Mouse (Mus musculus) T-helper 17 cell (primary cell): Measurements from ENCODE around the gene Dnajb14.

ENCODE experiments used
- in situ Hi-C, 2 experiments: fragments of 300-600 bp; cut with MboI, MseI; formaldehyde crosslinking; loops; 1 replicate in 1 of 2; 2 replicates in 1 of 2; pipeline ENCODE4 v1.15.1; 2025; ENCODE audit warnings: high pct_unique_total_duplicates in 2 of 2

Dnajb14 gene

DNA sequence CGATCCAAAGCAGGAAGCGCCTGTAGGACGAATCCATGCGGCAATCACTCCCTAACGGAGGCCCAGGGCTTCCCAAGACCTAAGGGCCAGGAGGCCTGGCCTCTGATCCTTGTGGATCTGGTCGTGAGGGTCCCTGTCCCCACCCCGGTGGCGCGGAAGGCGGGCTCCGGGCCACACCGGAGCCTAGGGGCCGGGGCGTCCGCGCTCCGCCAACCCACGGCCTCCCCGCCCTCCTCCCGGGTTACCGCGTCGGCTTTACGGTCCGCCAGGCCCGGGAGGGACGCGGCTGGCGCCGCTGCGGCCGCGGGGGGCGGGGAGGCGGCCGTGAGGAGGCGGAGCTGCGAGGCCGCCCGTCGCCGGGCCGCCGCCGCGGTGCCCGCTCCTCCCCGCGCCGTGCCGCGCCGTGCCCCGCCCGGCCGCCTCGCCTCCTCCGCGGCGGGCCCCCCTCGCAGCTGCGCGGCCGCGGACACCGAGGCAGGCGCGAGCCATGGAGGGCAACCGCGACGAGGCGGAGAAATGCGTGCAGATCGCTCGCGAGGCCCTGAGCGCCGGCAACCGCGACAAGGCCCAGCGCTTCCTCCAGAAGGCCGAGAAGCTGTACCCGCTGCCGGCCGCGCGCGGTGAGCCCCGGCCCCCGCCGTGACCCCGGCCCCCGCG lies at the start of gene Dnajb14:
Gene Dnajb14, plus strand, starts transcription at position 239 of the 657 bp plus-strand sequence.
- in situ Hi-C loops, result loop anchor here (10.0 to 25.0 kb wide), 3 partner anchors 107 to 1197 kb away; partner anchors contain the start of gene Adh4 (in 1 of the 2)

GRCm38 (mm10) chr3:137818713-137819112 lies 48.8 kb upstream of the Dnajb14 start:
- in situ Hi-C loops, result no loop called here

- in situ Hi-C loops, result loop anchor here in 1 of 2 experiments (10.0 kb wide), 1 partner anchor 1764 kb away; no protein-coding TSS in a partner anchor
These were observed 46.6 kb upstream of the Dnajb14 start for GRCm38 (mm10) chr3:137820688-137821467.

- in situ Hi-C loops, result loop anchor here in 1 of 2 experiments (10.0 kb wide), 1 partner anchor 1761 kb away; no protein-coding TSS in a partner anchor
These were observed 44.2 kb upstream of the Dnajb14 start for GRCm38 (mm10) chr3:137823317-137823716.

- in situ Hi-C loops, result loop anchor here in 1 of 2 experiments (10.0 kb wide), 1 partner anchor 1757 kb away; no protein-coding TSS in a partner anchor
These were observed 39.8 kb upstream of the Dnajb14 start for GRCm38 (mm10) chr3:137827678-137828077.

DNA sequence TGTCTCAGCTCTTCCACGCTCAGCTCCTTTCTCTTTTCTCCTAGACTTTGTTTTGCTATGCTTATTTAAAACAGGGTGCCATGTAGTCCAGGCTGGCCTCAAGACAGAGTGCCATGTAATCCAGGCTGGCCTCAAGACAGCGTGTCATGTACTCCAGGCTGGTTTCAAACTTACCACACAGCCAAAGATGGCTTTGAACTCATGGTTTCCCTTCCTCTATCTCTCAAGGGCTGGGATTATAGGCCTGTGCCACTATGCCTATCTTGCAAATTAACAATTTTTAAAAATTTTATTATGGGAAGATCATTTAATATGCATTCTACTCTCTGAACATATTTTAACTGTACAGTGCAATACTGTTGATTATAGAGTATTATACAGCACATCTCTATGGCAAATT lies 36.3 kb upstream of the Dnajb14 start:
- in situ Hi-C loops, result no loop called here

- in situ Hi-C loops, result no loop called here
These were observed 34.3 kb upstream of the Dnajb14 start for GRCm38 (mm10) chr3:137833128-137833527.

DNA sequence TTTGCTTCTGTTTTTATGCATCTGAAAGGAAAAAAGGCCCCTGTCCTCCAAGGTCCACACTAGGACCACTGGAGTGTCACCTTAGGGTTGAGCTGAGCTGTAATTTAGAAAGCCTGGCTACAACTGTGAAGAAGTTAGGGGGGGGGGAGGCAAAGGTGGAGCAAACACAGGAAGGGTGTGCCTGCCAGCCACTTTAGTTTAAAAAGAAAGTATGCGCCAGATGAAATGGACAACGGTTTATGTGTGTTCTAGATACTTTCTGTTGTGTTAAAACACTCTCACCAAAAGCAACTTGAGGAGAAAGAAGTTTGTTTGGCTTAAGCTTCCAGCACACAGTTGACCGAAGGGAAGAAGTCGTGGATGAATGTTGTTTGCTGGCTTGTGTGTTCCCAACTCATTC lies 33.8 kb upstream of the Dnajb14 start:
- in situ Hi-C loops, result no loop called here

GRCm38 (mm10) chr3:137836543-137836942 lies 30.9 kb upstream of the Dnajb14 start:
- in situ Hi-C loops, result no loop called here

DNA sequence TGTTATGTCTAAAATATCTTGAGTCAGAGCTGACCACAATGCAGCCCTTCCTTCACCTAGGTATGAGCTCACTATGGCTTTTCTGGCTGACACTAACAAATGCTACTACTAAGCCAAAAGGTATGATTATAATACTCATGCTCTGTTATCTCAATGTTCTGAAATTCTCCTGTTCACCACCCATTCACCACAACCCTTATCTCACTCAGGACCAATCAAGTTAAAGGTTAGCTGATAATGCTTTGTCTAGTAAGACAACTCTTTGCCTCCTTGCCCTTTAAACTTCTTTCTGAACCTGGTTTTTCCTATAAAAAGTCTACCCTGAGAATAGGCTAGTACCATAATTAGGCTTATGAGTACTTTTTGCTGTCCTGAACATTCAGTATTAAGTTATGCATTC lies 29.3 kb upstream of the Dnajb14 start:
- in situ Hi-C loops, result no loop called here

- in situ Hi-C loops, result no loop called here
These were observed 24.5 kb upstream of the Dnajb14 start for GRCm38 (mm10) chr3:137842944-137843343.

- in situ Hi-C loops, result no loop called here
These were observed 23.2 kb upstream of the Dnajb14 start for GRCm38 (mm10) chr3:137844263-137844662.

DNA sequence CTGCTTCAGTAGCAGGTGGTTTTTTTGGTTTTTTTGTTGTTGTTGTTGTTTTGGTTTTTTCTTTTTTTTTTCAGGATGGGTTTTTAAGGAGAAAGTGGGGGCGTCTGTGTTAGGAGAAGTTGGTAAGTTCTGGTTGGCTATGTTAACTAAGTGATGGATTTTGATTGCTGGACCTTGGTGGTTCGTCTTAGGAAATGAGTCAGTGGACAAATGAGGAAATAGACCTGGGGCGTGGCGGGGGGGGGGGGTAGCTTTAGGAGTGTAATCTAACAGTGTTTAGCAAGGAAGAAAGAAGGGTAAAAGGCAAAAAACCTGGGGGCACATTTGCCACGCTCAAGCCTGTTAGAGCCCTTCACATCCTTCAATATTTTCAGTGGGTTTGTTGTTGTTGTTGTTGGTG lies 20.9 kb upstream of the Dnajb14 start:
- in situ Hi-C loops, result no loop called here

GRCm38 (mm10) chr3:137848354-137848753 lies 19.1 kb upstream of the Dnajb14 start:
- in situ Hi-C loops, result no loop called here

DNA sequence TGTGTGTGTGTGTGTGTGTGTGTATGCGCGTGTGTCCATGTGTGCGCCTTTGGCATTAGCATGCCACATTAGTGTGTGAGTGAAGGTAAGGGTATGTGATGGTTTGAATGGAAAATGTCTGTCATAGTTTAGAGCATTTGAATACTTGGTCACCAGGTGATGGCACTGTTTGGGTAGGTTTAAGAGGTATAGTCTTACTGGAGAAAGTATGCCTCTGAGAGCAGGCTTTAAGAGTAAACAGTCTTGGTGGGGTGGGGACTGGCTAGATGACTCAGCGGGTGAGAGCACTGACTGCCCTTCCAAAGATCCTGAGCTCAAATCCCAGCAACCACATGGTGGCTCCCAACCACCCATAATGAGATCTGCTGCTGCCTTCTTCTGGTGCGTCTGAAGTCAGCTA lies 17.8 kb upstream of the Dnajb14 start:
- in situ Hi-C loops, result loop anchor here in 1 of 2 experiments (25.0 kb wide), 1 partner anchor 563 kb away; the partner anchor contains the start of gene Adh4

DNA sequence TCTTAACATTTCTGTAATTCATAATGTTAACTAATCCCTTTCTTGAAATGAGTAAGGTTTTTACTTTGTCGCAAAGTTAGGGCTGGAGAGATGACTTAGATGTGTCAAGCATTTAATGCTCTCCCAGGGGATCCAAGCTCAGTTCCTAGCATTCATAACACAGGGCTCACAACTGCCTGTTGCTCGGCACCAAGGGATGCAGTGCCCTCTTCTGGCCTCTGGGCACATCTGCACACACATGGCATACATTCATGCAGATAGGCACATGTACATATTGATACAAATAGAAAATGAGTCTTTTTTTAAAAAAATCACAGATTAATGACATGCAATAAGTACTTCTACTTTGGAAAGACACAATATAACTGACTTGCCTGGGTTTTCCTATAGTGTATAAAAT lies 16.3 kb upstream of the Dnajb14 start:
- in situ Hi-C loops, result loop anchor here in 1 of 2 experiments (25.0 kb wide), 1 partner anchor 561 kb away; the partner anchor contains the start of gene Adh4

DNA sequence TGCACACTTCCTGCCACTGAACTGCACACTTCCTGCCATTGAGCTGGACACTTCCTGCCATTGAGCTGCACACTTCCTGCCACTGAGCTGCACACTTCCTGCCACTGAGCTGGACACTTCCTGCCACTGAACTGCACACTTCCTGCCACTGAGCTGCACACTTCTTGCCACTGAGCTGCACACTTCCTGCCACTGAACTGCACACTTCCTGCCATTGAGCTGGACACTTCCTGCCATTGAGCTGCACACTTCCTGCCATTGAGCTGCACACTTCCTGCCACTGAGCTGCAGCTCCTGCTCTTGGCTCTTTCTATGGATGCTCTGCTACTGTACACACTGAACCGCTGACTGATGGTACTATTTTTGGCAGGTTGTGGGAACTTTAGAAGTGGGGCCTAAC lies 14.5 kb upstream of the Dnajb14 start:
- in situ Hi-C loops, result loop anchor here in 1 of 2 experiments (25.0 kb wide), 1 partner anchor 559 kb away; the partner anchor contains the start of gene Adh4

DNA sequence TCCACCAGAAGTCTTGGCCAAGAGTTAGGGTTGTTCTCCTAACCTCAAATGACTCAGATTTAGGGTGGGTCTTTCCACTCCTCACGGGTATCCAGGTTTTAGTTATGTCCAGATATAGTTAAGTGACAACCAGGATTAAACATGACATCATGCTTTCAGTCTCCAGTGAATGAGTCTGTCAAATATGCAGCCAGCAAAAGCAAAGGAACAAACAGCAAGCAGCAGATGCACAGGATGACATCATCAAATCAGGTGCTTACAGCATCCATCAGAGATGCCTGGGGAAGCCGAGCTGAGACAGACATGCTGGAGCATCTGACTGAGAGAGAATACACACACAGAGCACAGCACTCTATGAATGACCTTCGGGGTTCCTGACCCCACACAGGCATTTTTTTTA lies 12.1 kb upstream of the Dnajb14 start:
- in situ Hi-C loops, result loop anchor here in 1 of 2 experiments (25.0 kb wide), 1 partner anchor 557 kb away; the partner anchor contains the start of gene Adh4

DNA sequence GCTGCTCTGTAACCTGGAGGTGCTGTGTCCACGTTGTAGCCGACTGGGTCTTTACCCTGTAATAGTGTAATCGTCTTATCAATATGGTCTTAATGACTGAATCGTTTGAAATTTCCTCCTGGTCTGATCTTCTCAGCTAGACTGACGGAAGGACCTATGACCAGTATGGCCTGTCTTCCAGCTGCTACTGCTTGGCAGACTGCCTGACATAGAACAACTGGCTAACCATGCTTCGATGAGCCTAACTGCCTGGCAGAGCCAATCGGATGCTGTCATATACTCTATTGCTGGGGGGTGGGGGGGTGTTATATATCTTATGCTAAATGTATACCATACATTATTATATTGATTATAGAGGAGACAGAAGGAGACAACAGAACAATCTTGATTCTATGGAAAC lies 11.4 kb upstream of the Dnajb14 start:
- in situ Hi-C loops, result loop anchor here in 1 of 2 experiments (25.0 kb wide), 1 partner anchor 556 kb away; the partner anchor contains the start of gene Adh4

GRCm38 (mm10) chr3:137860394-137861170 lies 6.9 kb upstream of the Dnajb14 start:
- in situ Hi-C loops, result loop anchor here (5.0 to 25.0 kb wide), 5 partner anchors 63 to 1204 kb away; partner anchors contain the start of gene Adh4 (in 1 of the 2)

GRCm38 (mm10) chr3:137861436-137861835 lies 6.0 kb upstream of the Dnajb14 start:
- in situ Hi-C loops, result loop anchor here (5.0 to 25.0 kb wide), 5 partner anchors 64 to 1203 kb away; partner anchors contain the start of gene Adh4 (in 1 of the 2)
